Mouse (Mus musculus): Measurements from ENCODE around the gene Grik2.

GRCm38 (mm10) chr10:49050339-49050738 lies 738.2 kb downstream of the Grik2 start:
- TF ChIP-seq POLR2A (IDR thresholded peaks at IDR 0.05; ENCODE audit: low read depth, low read length) (no peak), CTCF (conservative IDR thresholded peaks at IDR 0.05; ENCODE audit: insufficient read depth, insufficient read length, low read depth, low read length) (no peak)

Data from kidney, adult 2 months (tissue).